Mouse (Mus musculus): ENCODE results near the gene Prcd. TPM values are rescaled to one million over a fixed set of nuclear protein-coding genes. Genes with fewer than 3 reads are reported as not detected.

Gene Prcd
- total RNA-seq, 1 experiment: 2.0 TPM

DNA sequence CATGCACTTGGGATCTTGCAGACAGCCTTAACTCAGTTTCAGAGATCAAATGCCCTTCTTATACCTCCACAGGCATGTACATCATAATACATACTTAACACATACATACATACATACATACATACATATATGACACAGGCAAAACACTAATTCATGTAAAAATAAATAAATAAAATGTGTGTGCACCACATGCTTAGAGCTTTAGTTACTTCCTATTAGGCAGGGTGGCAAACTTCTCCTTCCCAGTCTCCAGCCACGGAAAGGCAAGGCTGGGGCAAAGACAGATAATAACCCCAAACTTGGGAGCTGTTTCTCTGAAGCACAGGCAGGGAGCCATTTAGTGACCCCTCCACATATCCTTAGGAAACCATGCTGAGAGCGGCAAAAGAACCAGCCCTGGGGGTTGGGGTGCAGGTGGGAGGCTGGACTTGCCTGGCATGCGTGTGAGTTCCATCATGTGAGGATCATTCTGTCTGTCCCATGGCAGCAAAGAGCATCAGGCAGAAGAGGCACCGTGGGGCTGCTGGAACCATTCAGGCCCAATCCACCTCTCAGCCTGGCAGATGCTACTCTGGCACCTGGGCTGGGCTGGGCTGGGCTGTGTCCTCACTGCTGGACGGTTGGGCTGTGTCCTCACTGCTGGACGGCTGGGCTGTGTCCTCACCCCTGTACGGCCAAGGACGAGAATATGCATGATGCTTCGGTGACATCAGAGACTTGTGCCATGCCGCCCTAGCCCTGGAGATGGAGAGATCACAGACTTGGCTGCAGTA, 26.8 kb upstream of the Prcd start, which contains the start of gene Rhbdf2:
Gene Rhbdf2, minus strand, starts transcription at position 721 of the 773 bp plus-strand sequence.
- no peak within 1 kb of the TSS; the same call in 1 of the 2 replicates for H3K27ac ChIP-seq (ENCODE audit: insufficient read depth, low read depth, low read length, poor library complexity, severe bottlenecking)
- H3K9me3 ChIP-seq (ENCODE audit: control insufficient read depth, insufficient read depth, low read depth, low read length): no peaks in the 10 kb centered on the region
- H3K36me3 ChIP-seq (ENCODE audit: control insufficient read depth, insufficient read depth, low read length, poor library complexity, severe bottlenecking): no peaks in the 10 kb centered on the region
- TF ChIP-seq ZNF384 (IDR thresholded peaks at IDR 0.05; ENCODE audit: low read depth, low read length) (no peak), HCFC1 (IDR thresholded peaks at IDR 0.05; ENCODE audit: borderline replicate concordance, insufficient read depth, low read length) (no peak), CHD2 (IDR thresholded peaks at IDR 0.05; ENCODE audit: low read depth, low read length) (no peak), MAFK (IDR thresholded peaks at IDR 0.05; ENCODE audit: insufficient read depth, low read depth, low read length) (no peak), ZC3H11A (IDR thresholded peaks at IDR 0.05; ENCODE audit: borderline replicate concordance, low read depth, low read length) (no peak)
- peaks cover 7 to 25% of the 10 kb centered on the region in 2 experiments; a peak in 3 of 4 replicates for H3K4me1 ChIP-seq (ENCODE audit: control insufficient read depth in 2 of 2, insufficient read depth in 2 of 2, low read length in 2 of 2, poor library complexity in 1 of 2)
- no peak within 1 kb of the TSS for H3K4me3 ChIP-seq (ENCODE audit: insufficient read depth in 1 of 2, low read depth in 1 of 2, low read length in 2 of 2, poor library complexity in 1 of 2, severe bottlenecking in 1 of 2)
- in situ Hi-C loops (cut with MboI; ENCODE audit: low sequenced_read_pairs in 2 of 2, unreplicated experiment in 2 of 2): loop anchor here in 1 of 2 experiments (25.0 kb wide), 1 partner anchor 186 kb away; no protein-coding TSS in a partner anchor
- no peak within 1 kb of the TSS for H3K9ac ChIP-seq (ENCODE audit: insufficient read depth, low read depth, low read length, poor library complexity, severe bottlenecking)
- DNase-seq (ENCODE audit: low read depth, low spot score): no peak

- H3K4me3 ChIP-seq (ENCODE audit: insufficient read depth in 1 of 2, low read depth in 1 of 2, low read length in 2 of 2, poor library complexity in 1 of 2, severe bottlenecking in 1 of 2): no peak overlapping the region
- H3K9ac ChIP-seq (ENCODE audit: insufficient read depth, low read depth, low read length, poor library complexity, severe bottlenecking): no peak overlapping the region
- no peak overlapping the region; the same call in 1 of the 2 replicates for H3K27ac ChIP-seq (ENCODE audit: insufficient read depth, low read depth, low read length, poor library complexity, severe bottlenecking)
- H3K36me3 ChIP-seq (ENCODE audit: control insufficient read depth, insufficient read depth, low read length, poor library complexity, severe bottlenecking): no peaks in the 10 kb centered on the region
- H3K4me1 ChIP-seq (ENCODE audit: control insufficient read depth in 2 of 2, insufficient read depth in 2 of 2, low read length in 2 of 2, poor library complexity in 1 of 2): peaks cover 3 to 22% of the 10 kb centered on the region in 2 experiments; a peak in 3 of 4 replicates
- H3K9me3 ChIP-seq (ENCODE audit: control insufficient read depth, insufficient read depth, low read depth, low read length): no peaks in the 10 kb centered on the region
- in situ Hi-C loops (cut with MboI; ENCODE audit: low sequenced_read_pairs in 2 of 2, unreplicated experiment in 2 of 2): loop anchor here in 1 of 2 experiments (25.0 kb wide), 1 partner anchor 185 kb away; no protein-coding TSS in a partner anchor
- TF ChIP-seq CHD2 (IDR thresholded peaks at IDR 0.05; ENCODE audit: low read depth, low read length) (no peak), MAFK (IDR thresholded peaks at IDR 0.05; ENCODE audit: insufficient read depth, low read depth, low read length) (no peak), ZC3H11A (IDR thresholded peaks at IDR 0.05; ENCODE audit: borderline replicate concordance, low read depth, low read length) (no peak), ZNF384 (IDR thresholded peaks at IDR 0.05; ENCODE audit: low read depth, low read length) (no peak), HCFC1 (IDR thresholded peaks at IDR 0.05; ENCODE audit: borderline replicate concordance, insufficient read depth, low read length) (no peak)
- no peak for DNase-seq (ENCODE audit: low read depth, low spot score)
Observed at GRCm38 (mm10) chr11:116627072-116628020, 26.0 kb upstream of the Prcd start.

- peak; percentile 72 for TF ChIP-seq ZC3H11A (IDR thresholded peaks at IDR 0.05; ENCODE audit: borderline replicate concordance, low read depth, low read length)
- TF ChIP-seq MAFK (IDR thresholded peaks at IDR 0.05; ENCODE audit: insufficient read depth, low read depth, low read length): no peak
- TF ChIP-seq ZNF384 (IDR thresholded peaks at IDR 0.05; ENCODE audit: low read depth, low read length): no peak
- TF ChIP-seq CHD2 (IDR thresholded peaks at IDR 0.05; ENCODE audit: low read depth, low read length): 0 out of 2 replicates have a peak, but pooled peaks have one; percentile 50
- TF ChIP-seq HCFC1 (IDR thresholded peaks at IDR 0.05; ENCODE audit: borderline replicate concordance, insufficient read depth, low read length): no peak
- Histone ChIP-seq H3K27ac (ENCODE audit: insufficient read depth, low read depth, low read length, poor library complexity, severe bottlenecking) (no peak overlapping the region), H3K4me3 (ENCODE audit: insufficient read depth in 1 of 2, low read depth in 1 of 2, low read length in 2 of 2, poor library complexity in 1 of 2, severe bottlenecking in 1 of 2) (no peak overlapping the region), H3K9ac (ENCODE audit: insufficient read depth, low read depth, low read length, poor library complexity, severe bottlenecking) (peak overlapping the region; percentile 55; the same call in 1 of the 2 replicates), H3K36me3 (ENCODE audit: control insufficient read depth, insufficient read depth, low read length, poor library complexity, severe bottlenecking) (no peaks in the 10 kb centered on the region), H3K9me3 (ENCODE audit: control insufficient read depth, insufficient read depth, low read depth, low read length) (no peaks in the 10 kb centered on the region), H3K4me1 (ENCODE audit: control insufficient read depth in 2 of 2, insufficient read depth in 2 of 2, low read length in 2 of 2, poor library complexity in 1 of 2) (peaks cover 2 to 19% of the 10 kb centered on the region in 2 experiments; a peak in 3 of 4 replicates)
- DNase-seq (ENCODE audit: low read depth, low spot score): peak; percentile 98
- in situ Hi-C loops (cut with MboI; ENCODE audit: low sequenced_read_pairs in 2 of 2, unreplicated experiment in 2 of 2): loop anchor here in 1 of 2 experiments (25.0 kb wide), 1 partner anchor 184 kb away; no protein-coding TSS in a partner anchor
Observed at GRCm38 (mm10) chr11:116628712-116629111, 24.6 kb upstream of the Prcd start.

- no peak for TF ChIP-seq ZNF384 (IDR thresholded peaks at IDR 0.05; ENCODE audit: low read depth, low read length)
- TF ChIP-seq HCFC1 (IDR thresholded peaks at IDR 0.05; ENCODE audit: borderline replicate concordance, insufficient read depth, low read length): no peak
- TF ChIP-seq ZC3H11A (IDR thresholded peaks at IDR 0.05; ENCODE audit: borderline replicate concordance, low read depth, low read length): no peak
- TF ChIP-seq MAFK (IDR thresholded peaks at IDR 0.05; ENCODE audit: insufficient read depth, low read depth, low read length): no peak
- TF ChIP-seq CHD2 (IDR thresholded peaks at IDR 0.05; ENCODE audit: low read depth, low read length): no peak
- DNase-seq (ENCODE audit: low read depth, low spot score): no peak
- H3K9ac ChIP-seq (ENCODE audit: insufficient read depth, low read depth, low read length, poor library complexity, severe bottlenecking): no peak overlapping the region
- no peak overlapping the region for H3K4me3 ChIP-seq (ENCODE audit: insufficient read depth in 1 of 2, low read depth in 1 of 2, low read length in 2 of 2, poor library complexity in 1 of 2, severe bottlenecking in 1 of 2)
- H3K9me3 ChIP-seq (ENCODE audit: control insufficient read depth, insufficient read depth, low read depth, low read length): no peaks in the 10 kb centered on the region
- no peak overlapping the region for H3K27ac ChIP-seq (ENCODE audit: insufficient read depth, low read depth, low read length, poor library complexity, severe bottlenecking)
- H3K36me3 ChIP-seq (ENCODE audit: control insufficient read depth, insufficient read depth, low read length, poor library complexity, severe bottlenecking): no peaks in the 10 kb centered on the region
- peaks cover 1 to 18% of the 10 kb centered on the region in 2 experiments; a peak in 3 of 4 replicates for H3K4me1 ChIP-seq (ENCODE audit: control insufficient read depth in 2 of 2, insufficient read depth in 2 of 2, low read length in 2 of 2, poor library complexity in 1 of 2)
- in situ Hi-C loops (cut with MboI; ENCODE audit: low sequenced_read_pairs in 2 of 2, unreplicated experiment in 2 of 2): loop anchor here in 1 of 2 experiments (25.0 kb wide), 1 partner anchor 183 kb away; no protein-coding TSS in a partner anchor
Observed at GRCm38 (mm10) chr11:116629472-116629871, 23.9 kb upstream of the Prcd start.
